Mouse (Mus musculus) 3134 (cell line): Measurements from ENCODE around the gene Nrf1.

Source experiments
- DNase-seq: peaks from one replicate; pipeline ENCODE4 v3.0.0-alpha.2; 2011; ENCODE audit warnings: low spot score; ENCODE audit not compliant: insufficient read length; ENCODE audit errors: extremely low read depth

Nrf1 gene

GRCm38 (mm10) chr6:30143263-30143662 lies 95.5 kb downstream of the Nrf1 start:
- no peak for DNase-seq

- no peak for DNase-seq
These were observed 99.3 kb downstream of the Nrf1 start for GRCm38 (mm10) chr6:30147058-30147457.

- no peak for DNase-seq
These were observed 100.0 kb downstream of the Nrf1 start for GRCm38 (mm10) chr6:30147753-30148152.

- no peak for DNase-seq
These were observed 102.7 kb downstream of the Nrf1 start for GRCm38 (mm10) chr6:30150471-30150870.

GRCm38 (mm10) chr6:30152163-30152562 lies 104.4 kb downstream of the Nrf1 start:
- DNase-seq: no peak

- DNase-seq: no peak
These were observed 104.9 kb downstream of the Nrf1 start for GRCm38 (mm10) chr6:30152649-30153048.

- DNase-seq: no peak
These were observed 105.3 kb downstream of the Nrf1 start for GRCm38 (mm10) chr6:30153076-30153475.

- no peak for DNase-seq
These were observed 106.1 kb downstream of the Nrf1 start for GRCm38 (mm10) chr6:30153733-30154415.

- DNase-seq: no peak
These were observed 111.8 kb downstream of the Nrf1 start for GRCm38 (mm10) chr6:30159516-30160045.

- DNase-seq: no peak
These were observed 112.6 kb downstream of the Nrf1 start for GRCm38 (mm10) chr6:30160408-30160807.

- no peak for DNase-seq
These were observed 113.8 kb downstream of the Nrf1 start for GRCm38 (mm10) chr6:30161618-30162017.

GRCm38 (mm10) chr6:30162091-30162490 lies 114.3 kb downstream of the Nrf1 start:
- DNase-seq: peak; percentile 35

GRCm38 (mm10) chr6:30166349-30166748 lies 118.6 kb downstream of the Nrf1 start:
- no peak for DNase-seq

- no peak for DNase-seq
These were observed 119.4 kb downstream of the Nrf1 start for GRCm38 (mm10) chr6:30167192-30167591.

GRCm38 (mm10) chr6:30168275-30168674 lies 120.5 kb downstream of the Nrf1 start:
- no peak for DNase-seq

GRCm38 (mm10) chr6:30169148-30169547 lies 121.4 kb downstream of the Nrf1 start:
- no peak for DNase-seq

GRCm38 (mm10) chr6:30171226-30171625 lies 123.4 kb downstream of the Nrf1 start:
- DNase-seq: no peak

- no peak for DNase-seq
These were observed 124.2 kb downstream of the Nrf1 start for GRCm38 (mm10) chr6:30171967-30172366.

- no peak for DNase-seq
These were observed 124.6 kb downstream of the Nrf1 start for GRCm38 (mm10) chr6:30172441-30172819.

- peak; percentile 84 for DNase-seq
These were observed 125.2 kb downstream of the Nrf1 start for GRCm38 (mm10) chr6:30172820-30173550.

- DNase-seq: peak; percentile 88
These were observed 126.0 kb downstream of the Nrf1 start for GRCm38 (mm10) chr6:30173551-30174460.
